Mouse (Mus musculus): Measurements from ENCODE around the gene Plscr2.

Gene Plscr2

DNA sequence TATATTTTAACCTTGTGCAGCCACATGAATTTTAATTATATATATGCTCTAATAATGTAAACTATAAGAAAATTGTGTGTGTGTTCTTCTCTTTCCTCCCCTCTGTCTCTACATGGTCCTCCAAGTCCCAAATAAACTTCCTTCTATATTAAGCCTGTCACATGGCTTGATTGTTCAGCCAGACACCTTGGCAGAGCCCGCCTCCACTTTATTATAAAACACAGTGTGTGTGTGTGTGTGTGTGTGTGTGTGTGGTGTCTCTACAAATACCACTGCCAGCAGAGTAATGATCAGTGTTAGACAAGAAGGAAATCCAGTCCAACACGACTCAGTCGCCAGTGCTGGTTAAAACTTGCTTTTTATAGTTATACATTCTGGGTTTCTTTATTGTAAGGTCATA, 62.3 kb downstream of the Plscr2 start:
- no peak for DNase-seq (ENCODE audit: low read depth in 1 of 2, low spot score in 2 of 2)

DNA sequence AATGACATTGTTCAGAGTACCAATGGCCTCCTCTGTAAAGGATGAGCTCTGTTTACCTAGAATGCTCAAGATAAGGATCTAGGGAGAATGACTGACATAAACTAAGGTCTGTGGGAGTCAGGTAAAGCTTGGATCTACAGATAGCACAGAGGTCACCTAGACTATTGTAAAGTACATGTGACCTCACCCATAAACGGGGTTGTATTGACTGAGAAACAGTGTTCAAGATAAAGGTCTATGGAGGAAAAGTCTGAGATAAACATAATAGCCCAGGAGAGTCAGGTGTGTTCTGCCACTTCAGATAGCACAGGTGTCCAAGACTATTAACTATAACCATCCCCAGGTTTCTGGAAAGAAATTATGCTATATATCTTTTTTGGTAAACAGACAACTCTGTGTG, 63.6 kb downstream of the Plscr2 start:
- no peak for DNase-seq (ENCODE audit: low read depth in 1 of 2, low spot score in 2 of 2)
